Mouse (Mus musculus): ENCODE data around the gene Fuom.

DNA sequence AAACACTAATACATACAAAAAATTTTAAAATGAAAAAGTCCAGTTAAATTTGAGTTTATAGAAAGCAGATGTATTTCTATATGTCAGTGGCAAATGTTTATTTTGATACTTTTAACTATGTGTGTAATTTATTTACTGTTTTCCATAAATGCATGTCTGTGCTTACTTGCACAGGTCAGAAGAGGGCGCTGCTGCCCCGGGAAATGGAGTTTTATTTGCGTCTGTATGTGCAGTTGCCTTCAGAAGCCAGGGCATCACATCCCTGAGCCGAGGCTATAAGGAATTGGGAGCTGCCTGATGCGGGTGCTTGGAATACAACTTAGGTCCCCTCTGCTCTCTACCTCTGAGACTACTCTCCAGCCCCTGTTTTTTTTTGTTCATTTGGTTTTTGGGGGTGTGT, 23.5 kb downstream of the Fuom start:
- TF ChIP-seq USF1 (IDR thresholded peaks at IDR 0.05; ENCODE audit: low read depth), result no peak
- peak; percentile 44 for TF ChIP-seq CTCF (IDR thresholded peaks at IDR 0.05; ENCODE audit: control insufficient read depth, insufficient read depth, insufficient read length)
